In genomic region chr10:81217964-81218363, GRCm38 (mm10) we compare ENCODE assay signal across 9 mouse cellular contexts. TPM values are rescaled to one million over a fixed set of nuclear protein-coding genes. Genes with fewer than 3 reads are reported as not detected.
A peak's percentile ranks its signal among the peaks of the same experiment; 100 is the strongest.
DNase-seq lines count a peak whose midpoint lies in the region; ATAC-seq and TF ChIP-seq lines count a peak whose summit lies in the region.
"Had no signal": no experiment of that assay in that cellular context is flagged by ENCODE, and none has a peak within 500 bp of the region (broad histone marks: within the 10 kb centered on the region; RNA-seq: fewer than 3 reads in every experiment).

No protein-coding gene starts in this region.

- 24% methylated on average over 7 of the region's 7 CpGs for WGBS in heart, adult 2 months
- WGBS in limb, embryonic 14.5 days = 26% methylated on average over 7 of the region's 7 CpGs

- no peak overlapping the region for H3K9ac ChIP-seq in heart, adult 2 months (ENCODE audit: low read depth, low read length)
- H3K9ac ChIP-seq in limb, embryonic 14.5 days (ENCODE audit: low read depth, low read length, severe bottlenecking) = no peak overlapping the region

- H3K27me3 ChIP-seq in heart, adult 2 months (ENCODE audit: control insufficient read depth, insufficient read depth, low read length) = no peaks in the 10 kb centered on the region; the same call in 1 of the 2 replicates
- no peaks in the 10 kb centered on the region for H3K27me3 ChIP-seq in limb, embryonic 14.5 days (ENCODE audit: control insufficient read depth, insufficient read depth, low read length)

- TF ChIP-seq POLR2A in heart, adult 2 months (IDR thresholded peaks at IDR 0.05; ENCODE audit: insufficient read depth, low read depth, low read length) = no peak
- TF ChIP-seq POLR2A in cortical plate, adult 2 months (IDR thresholded peaks at IDR 0.05; ENCODE audit: extremely low read depth, insufficient read depth, low read length) = no peak
- TF ChIP-seq POLR2A in limb, embryonic 14.5 days (IDR thresholded peaks at IDR 0.05; ENCODE audit: borderline replicate concordance, extremely low read depth, insufficient read depth, insufficient read length) = no peak

- no peaks in the 10 kb centered on the region for H3K36me3 ChIP-seq in heart, adult 2 months (ENCODE audit: control insufficient read depth, insufficient read depth, low read length)
- H3K36me3 ChIP-seq in limb, embryonic 14.5 days (ENCODE audit: control insufficient read depth, insufficient read depth, low read length) = no peaks in the 10 kb centered on the region

- intact Hi-C loops in heart, adult 2 months (cut with DNase I) = loop anchor here (1.0 kb wide), 1 partner anchor 20 kb away; no protein-coding TSS in a partner anchor
- intact Hi-C loops in heart, postnatal 25 days (cut with DNase I) = loop anchor here (1.0 kb wide), 1 partner anchor 20 kb away; no protein-coding TSS in a partner anchor

- peak; percentile 92 for TF ChIP-seq CTCF in heart, adult 2 months (IDR thresholded peaks at IDR 0.05)
- peak; percentile 80 for TF ChIP-seq CTCF in cortical plate, adult 2 months (IDR thresholded peaks at IDR 0.05; ENCODE audit: extremely low read depth, insufficient read depth, low read length)

- DNase-seq in heart, adult 2 months = peak; percentile 64 to 78
- DNase-seq in heart, postnatal 25 days (ENCODE audit: low spot score) = no peak
- peak; percentile 34 for DNase-seq in adipocyte (ENCODE audit: low spot score)
- DNase-seq in limb, embryonic 14.5 days (ENCODE audit: low spot score) = peak; percentile 30
- DNase-seq in natural killer cell, adult 2 months (ENCODE audit: low spot score in 2 of 2) = peak; percentile 72 to 85
- DNase-seq in thymus, postnatal 0 days (ENCODE audit: low spot score) = peak; percentile 75

- no peaks in the 10 kb centered on the region for H3K79me2 ChIP-seq in heart, adult 2 months (replicated peaks; ENCODE audit: control insufficient read depth, insufficient read depth, low read length)

- no peak overlapping the region for H3K4me3 ChIP-seq in heart, adult 2 months
- H3K4me3 ChIP-seq in cortical plate, adult 2 months (ENCODE audit: insufficient read depth, low read length) = no peak overlapping the region
- no peak overlapping the region for H3K4me3 ChIP-seq in limb, embryonic 14.5 days (replicated peaks; ENCODE audit: low read length)

- TF ChIP-seq EP300 in heart, adult 2 months (IDR thresholded peaks at IDR 0.05; ENCODE audit: insufficient read depth, low read depth, low read length) = 0 out of 2 replicates have a peak, but pooled peaks have one; percentile 16

- no peak overlapping the region for H3K27ac ChIP-seq in heart, adult 2 months
- H3K27ac ChIP-seq in cortical plate, adult 2 months (ENCODE audit: insufficient read depth, low read length) = no peak overlapping the region
- no peak overlapping the region for H3K27ac ChIP-seq in limb, embryonic 14.5 days (replicated peaks; ENCODE audit: low read depth, low read length)

- peak; percentile 53 to 79; a peak in 3 of 4 replicates for ATAC-seq in hematopoietic stem cell, adult 5-6 weeks (replicated peaks in 1 of 2; ENCODE audit: insufficient read depth in 1 of 2, low FRiP score in 2 of 2, low TSS enrichment in 1 of 2, low read depth in 1 of 2, poor library complexity in 2 of 2, severe bottlenecking in 2 of 2)
- no peak for ATAC-seq in limb, embryonic 14.5 days (ENCODE audit: low FRiP score, low read depth)

- H3K4me2 ChIP-seq in limb, embryonic 14.5 days (replicated peaks; ENCODE audit: low read depth, low read length, severe bottlenecking) = no peak overlapping the region

- no peaks in the 10 kb centered on the region for H3K4me1 ChIP-seq in heart, adult 2 months (ENCODE audit: control insufficient read depth, insufficient read depth, low read length)
- no peaks in the 10 kb centered on the region for H3K4me1 ChIP-seq in cortical plate, adult 2 months (ENCODE audit: control insufficient read depth, insufficient read depth, low read length)
- H3K4me1 ChIP-seq in limb, embryonic 14.5 days (ENCODE audit: control insufficient read depth, insufficient read depth, low read length) = no peaks in the 10 kb centered on the region

- no peaks in the 10 kb centered on the region for H3K9me3 ChIP-seq in limb, embryonic 14.5 days (ENCODE audit: control insufficient read depth, low read length)

RNA-seq across cellular contexts. Expression of gene Atcay, which starts 12.7 kb away (rescaled TPM):
- total RNA-seq in heart, adult 2 months (2021) = under 1 TPM in 1 of 2 experiments, not detected in 1; 0.09 TPM
- 0.14 and 0.20 TPM in 2 replicates for polyA plus RNA-seq in heart, adult 2 months (2012; rRNA removed)
- under 1 TPM; 0.05 to 0.06 TPM for total RNA-seq in heart, postnatal 25 days (2021)
- 166 and 169 TPM in 2 replicates for polyA plus RNA-seq in cortical plate, adult 2 months (2012; rRNA removed)
- total RNA-seq in hematopoietic stem cell, adult 5-6 weeks (2017) = not detected in 2 replicates
- 0.67 and 0.74 TPM in 2 replicates for polyA plus RNA-seq in limb, embryonic 14.5 days (2012; rRNA removed)
- 0.25 TPM in 1 of 2 replicates, not detected in the other for polyA plus RNA-seq in limb, embryonic 14.5 days (2014; fragmentation: Nextera tagmentation; extraction: Ambion mirVana)
- polyA plus RNA-seq in thymus, postnatal 0 days (2015; fragmentation: Nextera tagmentation; extraction: Ambion mirVana) = 0.62 and 0.70 TPM in 2 replicates

RNA-seq across cellular contexts. Expression of gene Zfr2, which starts 15.0 kb away (rescaled TPM):
- 1 to 10 TPM; 1.8 to 2.0 TPM for total RNA-seq in heart, adult 2 months (2021)
- 5.0 and 6.3 TPM in 2 replicates for polyA plus RNA-seq in heart, adult 2 months (2012; rRNA removed)
- total RNA-seq in heart, postnatal 25 days (2021) = 1 to 10 TPM; 2.2 to 2.8 TPM
- polyA plus RNA-seq in cortical plate, adult 2 months (2012; rRNA removed) = 93.1 and 105 TPM in 2 replicates
- total RNA-seq in hematopoietic stem cell, adult 5-6 weeks (2017) = 0.65 and 6.8 TPM in 2 replicates
- polyA plus RNA-seq in limb, embryonic 14.5 days (2012; rRNA removed) = 39.7 and 44.7 TPM in 2 replicates
- polyA plus RNA-seq in limb, embryonic 14.5 days (2014; fragmentation: Nextera tagmentation; extraction: Ambion mirVana) = 9.7 and 10.5 TPM in 2 replicates
- polyA plus RNA-seq in thymus, postnatal 0 days (2015; fragmentation: Nextera tagmentation; extraction: Ambion mirVana) = 0.81 and 1.7 TPM in 2 replicates

RNA-seq across cellular contexts. Expression of gene Nmrk2, which starts 16.1 kb away (rescaled TPM):
- 1 to 10 TPM; 8.7 to 8.8 TPM for total RNA-seq in heart, adult 2 months (2021)
- 4.7 and 6.3 TPM in 2 replicates for polyA plus RNA-seq in heart, adult 2 months (2012; rRNA removed)
- total RNA-seq in heart, postnatal 25 days (2021) = 10 to 100 TPM in 1 of 2 experiments, 1 to 10 TPM in 1; 6.9 to 13.4 TPM
- 0.13 and 0.19 TPM in 2 replicates for polyA plus RNA-seq in cortical plate, adult 2 months (2012; rRNA removed)
- total RNA-seq in hematopoietic stem cell, adult 5-6 weeks (2017) = not detected in 2 replicates
- polyA plus RNA-seq in limb, embryonic 14.5 days (2012; rRNA removed) = 0.31 and 0.43 TPM in 2 replicates
- polyA plus RNA-seq in limb, embryonic 14.5 days (2014; fragmentation: Nextera tagmentation; extraction: Ambion mirVana) = 0.64 and 0.87 TPM in 2 replicates
- polyA plus RNA-seq in thymus, postnatal 0 days (2015; fragmentation: Nextera tagmentation; extraction: Ambion mirVana) = 0.08 TPM in 1 of 2 replicates, not detected in the other

RNA-seq across cellular contexts. Expression of gene 4930442H23Rik, which starts 34.3 kb away (rescaled TPM):
- total RNA-seq in heart, adult 2 months (2021) = not detected
- not detected in 2 replicates for polyA plus RNA-seq in heart, adult 2 months (2012; rRNA removed)
- not detected for total RNA-seq in heart, postnatal 25 days (2021)
- polyA plus RNA-seq in cortical plate, adult 2 months (2012; rRNA removed) = not detected in 2 replicates
- total RNA-seq in hematopoietic stem cell, adult 5-6 weeks (2017) = not detected in 2 replicates
- not detected in 2 replicates for polyA plus RNA-seq in limb, embryonic 14.5 days (2012; rRNA removed)
- polyA plus RNA-seq in limb, embryonic 14.5 days (2014; fragmentation: Nextera tagmentation; extraction: Ambion mirVana) = not detected in 2 replicates
- polyA plus RNA-seq in thymus, postnatal 0 days (2015; fragmentation: Nextera tagmentation; extraction: Ambion mirVana) = not detected in 2 replicates
- total RNA-seq: left cerebral cortex, postnatal 25 days had no signal

RNA-seq across cellular contexts. Expression of gene Matk, which starts 34.8 kb away (rescaled TPM):
- under 1 TPM; 0.48 to 0.86 TPM for total RNA-seq in heart, adult 2 months (2021)
- 0.97 and 1.5 TPM in 2 replicates for polyA plus RNA-seq in heart, adult 2 months (2012; rRNA removed)
- under 1 TPM; 0.42 to 0.61 TPM for total RNA-seq in heart, postnatal 25 days (2021)
- polyA plus RNA-seq in cortical plate, adult 2 months (2012; rRNA removed) = 475 and 540 TPM in 2 replicates
- 27.9 and 30.8 TPM in 2 replicates for total RNA-seq in hematopoietic stem cell, adult 5-6 weeks (2017)
- 9.9 and 10.6 TPM in 2 replicates for polyA plus RNA-seq in limb, embryonic 14.5 days (2012; rRNA removed)
- 5.9 and 6.8 TPM in 2 replicates for polyA plus RNA-seq in limb, embryonic 14.5 days (2014; fragmentation: Nextera tagmentation; extraction: Ambion mirVana)
- polyA plus RNA-seq in thymus, postnatal 0 days (2015; fragmentation: Nextera tagmentation; extraction: Ambion mirVana) = 17.7 and 19.3 TPM in 2 replicates

Comparison
In these comparisons a context has a peak if more than half of its experiments do, and no peak if none do; other contexts are left out.
1. RNA of gene Atcay, which starts 12.7 kb away (polyA plus RNA-seq): 166 to 169 TPM in cortical plate, adult 2 months; 0.62 to 0.70 TPM in thymus, postnatal 0 days, 0.25 to 0.74 TPM in limb, embryonic 14.5 days and 0.14 to 0.20 TPM in heart, adult 2 months; every median in the first group is over 10 times any median in the second.